In the genomic region with DNA sequence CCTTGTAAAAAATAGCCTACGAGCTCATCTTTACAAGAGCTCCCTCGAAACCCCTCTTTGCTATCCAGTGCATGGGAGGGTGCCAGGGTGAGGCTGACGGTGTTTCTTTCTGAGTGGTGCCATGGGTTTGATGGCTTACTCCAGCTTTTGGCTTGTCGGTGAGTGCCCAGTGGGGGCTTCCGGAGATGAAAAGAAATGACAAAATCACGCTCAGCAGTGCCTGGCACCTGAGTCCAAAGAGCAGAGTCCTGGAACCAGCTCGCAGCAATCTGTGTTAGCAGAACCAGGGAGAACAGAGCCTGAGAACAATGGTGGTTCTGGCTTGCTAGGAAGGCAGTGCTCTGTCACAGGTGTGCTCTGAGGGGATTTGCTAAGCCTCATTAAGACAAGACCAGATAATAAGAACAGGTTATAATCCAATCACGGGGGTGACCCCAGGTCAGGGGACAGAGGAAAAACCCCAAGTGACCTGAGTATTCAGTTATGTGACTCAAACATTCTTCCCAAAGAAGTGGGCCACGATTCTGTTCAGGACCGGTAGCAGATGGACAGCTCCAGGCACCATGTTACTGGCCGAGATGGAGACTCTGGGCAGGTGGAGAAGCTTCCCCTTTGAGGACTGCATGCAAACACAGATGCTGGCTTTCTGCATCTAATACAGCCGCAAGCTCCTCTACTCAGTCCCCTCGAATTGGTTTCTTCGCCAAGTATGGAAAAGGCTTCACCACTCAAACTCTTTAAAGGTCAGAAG, we compare ENCODE assay signal across 16 mouse cellular contexts.
DNase-seq lines count a peak whose midpoint lies in the region; ATAC-seq lines count a peak whose summit lies in the region.
"Had no signal": no experiment of that assay in that cellular context is flagged by ENCODE, and none has a peak within 500 bp of the region (broad histone marks: within the 10 kb centered on the region; RNA-seq: fewer than 3 reads in every experiment).

No protein-coding gene starts in this region.

- no peak for ATAC-seq in forebrain, embryonic 16.5 days

- H3K4me1 ChIP-seq in embryonic facial prominence, embryonic 10.5 days, result peaks cover 10% of the 10 kb centered on the region
- H3K4me1 ChIP-seq in forebrain, embryonic 16.5 days (replicated peaks; ENCODE audit: control insufficient read depth, insufficient read depth, low read length), result peaks cover 5% of the 10 kb centered on the region; the same call in 1 of the 2 replicates
- H3K4me1 ChIP-seq: heart, embryonic 15.5 days; hindbrain, embryonic 15.5 days; kidney, embryonic 15.5 days had no signal

- H3K27ac ChIP-seq in embryonic facial prominence, embryonic 10.5 days (replicated peaks), result no peak overlapping the region
- H3K27ac ChIP-seq in forebrain, embryonic 16.5 days (ENCODE audit: low read length), result no peak overlapping the region; the same call in 1 of the 2 replicates
- H3K27ac ChIP-seq: heart, embryonic 15.5 days; hindbrain, embryonic 15.5 days; kidney, embryonic 15.5 days; limb, embryonic 12.5 days; macrophage had no signal

- H3K9me3 ChIP-seq in embryonic facial prominence, embryonic 10.5 days, result no peaks in the 10 kb centered on the region
- no peaks in the 10 kb centered on the region for H3K9me3 ChIP-seq in forebrain, embryonic 16.5 days (ENCODE audit: control insufficient read depth, low read length)
- H3K9me3 ChIP-seq: heart, embryonic 15.5 days; hindbrain, embryonic 15.5 days; kidney, embryonic 15.5 days; limb, embryonic 12.5 days had no signal

- H3K4me2 ChIP-seq in forebrain, embryonic 16.5 days (ENCODE audit: low read length), result no peak overlapping the region
- H3K4me2 ChIP-seq: heart, embryonic 15.5 days; hindbrain, embryonic 15.5 days; kidney, embryonic 15.5 days; limb, embryonic 12.5 days had no signal

- 0 out of 2 replicates have a peak, but pooled peaks cover 10% of the 10 kb centered on the region for H3K27me3 ChIP-seq in embryonic facial prominence, embryonic 10.5 days (replicated peaks; ENCODE audit: low read depth, poor library complexity, severe bottlenecking)
- H3K27me3 ChIP-seq in forebrain, embryonic 16.5 days (replicated peaks; ENCODE audit: control insufficient read depth, insufficient read depth, low read length), result no peaks in the 10 kb centered on the region
- H3K27me3 ChIP-seq: hindbrain, embryonic 15.5 days; kidney, embryonic 15.5 days had no signal

- intact Hi-C loops in left cerebral cortex, postnatal 4 days (cut with DNase I), result no loop called here
- intact Hi-C loops in left cerebral cortex, postnatal 25 days (cut with DNase I), result no loop called here

- no peak overlapping the region for H3K9ac ChIP-seq in forebrain, embryonic 16.5 days (replicated peaks; ENCODE audit: low read depth, low read length)
- H3K9ac ChIP-seq: heart, embryonic 15.5 days; hindbrain, embryonic 15.5 days; kidney, embryonic 15.5 days; limb, embryonic 12.5 days had no signal

- no peak overlapping the region for H3K4me3 ChIP-seq in embryonic facial prominence, embryonic 10.5 days
- H3K4me3 ChIP-seq in forebrain, embryonic 16.5 days (replicated peaks; ENCODE audit: low read length), result no peak overlapping the region
- H3K4me3 ChIP-seq: heart, embryonic 15.5 days; hindbrain, embryonic 15.5 days; kidney, embryonic 15.5 days; limb, embryonic 12.5 days had no signal

- no peaks in the 10 kb centered on the region for H3K36me3 ChIP-seq in embryonic facial prominence, embryonic 10.5 days (replicated peaks)
- H3K36me3 ChIP-seq in forebrain, embryonic 16.5 days (ENCODE audit: control insufficient read depth, insufficient read depth), result no peaks in the 10 kb centered on the region
- H3K36me3 ChIP-seq: heart, embryonic 15.5 days; hindbrain, embryonic 15.5 days; kidney, embryonic 15.5 days; limb, embryonic 12.5 days had no signal

- WGBS in embryonic facial prominence, embryonic 10.5 days, result 68% methylated on average over 14 of the region's 14 CpGs
- WGBS in forebrain, embryonic 16.5 days, result 60% methylated on average over 14 of the region's 14 CpGs

- peak; percentile 14 for DNase-seq in cerebellum, adult 11 months
- no peak for DNase-seq in cerebellum, postnatal 4 days (ENCODE audit: low spot score in 2 of 2)
- DNase-seq in left cerebral cortex, postnatal 4 days, result peak; percentile 23
- no peak for DNase-seq in left cerebral cortex, postnatal 25 days (ENCODE audit: low spot score in 2 of 2)
- peak; percentile 50 for DNase-seq in embryonic facial prominence, embryonic 10.5 days (ENCODE audit: low spot score)
- DNase-seq in retina, postnatal 7 days (ENCODE audit: low read depth, low spot score), result peak; percentile 16
- no peak for DNase-seq in adipocyte (ENCODE audit: low spot score)
- DNase-seq: adrenal gland, postnatal 14 days; midbrain, embryonic 14.5 days; spleen, adult 18-20 months had no signal

Comparison
In these comparisons a context has a peak if more than half of its experiments do, and no peak if none do; other contexts are left out.
1. DNase-seq: peak in cerebellum, adult 11 months (single experiment), left cerebral cortex, postnatal 4 days (single experiment), embryonic facial prominence, embryonic 10.5 days (single experiment) and retina, postnatal 7 days (single experiment); none in cerebellum, postnatal 4 days (0 of 2), left cerebral cortex, postnatal 25 days (0 of 2) and adipocyte (single experiment).